Mouse (Mus musculus) left cerebral cortex, postnatal 14 days (tissue): Measurements from ENCODE around the gene Cog3. TPM values are rescaled to one million over a fixed set of nuclear protein-coding genes. Genes with fewer than 3 reads are reported as not detected.
A peak's percentile ranks its signal among the peaks of the same experiment; 100 is the strongest.
"Not testable (repeated sequence)": the region's sequence is repeated elsewhere in the genome, so short reads cannot be mapped to it uniquely, and the experiment has no call there.

ENCODE experiments used
- DNase-seq, 2 experiments: peaks; one replicate each; pipeline ENCODE4 v3.0.0; 2021 to 2022; ENCODE audit warnings: low spot score in 2 of 2, mixed read lengths in 1 of 2
- intact Hi-C: fragments of 180-260 bp; cut with DNase I; formaldehyde crosslinking; loops from one replicate; pipeline ENCODE4 v1.15.1; 2025
- long read RNA-seq, 2 experiments: library from polyadenylated mRNA; stranded (forward); transcript quantifications; one replicate each; pipeline ENCODE4 v2.0.0; 2021
- total RNA-seq, 2 experiments: library from RNA; stranded (reverse); gene quantifications; 2 replicates each; pipeline ENCODE4 v1.2.3; 2021

Gene Cog3
- 10 to 100 TPM; 22.8 to 23.2 TPM for total RNA-seq
- long read RNA-seq, experiment 1, full-length matches to known transcripts: 22 of 31 reads
- long read RNA-seq, experiment 1, partial matches to known transcripts: 3 of 31 reads
- long read RNA-seq, experiment 1, other reads (novel, unspliced or antisense): 6 of 31 reads
- long read RNA-seq, experiment 2, full-length matches to known transcripts: 11 of 28 reads
- long read RNA-seq, experiment 2, partial matches to known transcripts: 9 of 28 reads
- long read RNA-seq, experiment 2, other reads (novel, unspliced or antisense): 8 of 28 reads

GRCm38 (mm10) chr14:75753991-75754817, at the start of gene Cog3:
Gene Cog3, minus strand, starts transcription at chr14:75754517.
- intact Hi-C loops: no loop called here
- peak; percentile 95 to 97 for DNase-seq

DNA sequence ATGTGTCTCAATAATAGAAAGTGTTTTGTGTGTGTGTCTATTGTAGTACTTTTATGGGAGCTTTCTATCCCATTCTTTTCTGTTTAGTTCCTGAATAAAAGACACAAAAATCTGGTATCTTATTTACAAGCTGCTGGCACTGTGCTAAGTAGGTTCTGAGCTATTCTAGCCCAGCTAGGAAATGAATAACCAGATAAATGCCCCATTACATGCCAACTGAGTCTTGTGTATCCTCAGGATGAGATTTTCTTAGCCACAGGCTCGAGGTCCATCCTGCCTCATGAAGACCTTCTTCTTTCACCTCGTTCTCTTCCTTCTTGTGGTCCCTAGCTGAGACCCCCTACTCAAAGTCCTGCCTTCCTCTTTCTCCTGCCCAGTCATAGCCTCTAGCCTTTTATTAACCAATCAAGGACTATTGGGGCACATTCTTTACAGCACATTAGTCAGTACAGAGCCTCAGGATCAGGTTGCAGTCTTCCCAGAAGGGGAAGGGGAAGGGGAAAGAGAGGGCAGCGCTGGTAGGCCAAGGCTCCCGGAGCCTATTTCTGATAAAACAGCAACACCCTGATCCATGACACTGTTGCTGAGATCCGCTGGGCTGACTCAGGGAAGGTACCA, 43.6 kb upstream of the Cog3 start:
- DNase-seq: no peak
- intact Hi-C loops: no loop called here

GRCm38 (mm10) chr14:75795918-75796317, 41.6 kb upstream of the Cog3 start:
- intact Hi-C loops: no loop called here

DNA sequence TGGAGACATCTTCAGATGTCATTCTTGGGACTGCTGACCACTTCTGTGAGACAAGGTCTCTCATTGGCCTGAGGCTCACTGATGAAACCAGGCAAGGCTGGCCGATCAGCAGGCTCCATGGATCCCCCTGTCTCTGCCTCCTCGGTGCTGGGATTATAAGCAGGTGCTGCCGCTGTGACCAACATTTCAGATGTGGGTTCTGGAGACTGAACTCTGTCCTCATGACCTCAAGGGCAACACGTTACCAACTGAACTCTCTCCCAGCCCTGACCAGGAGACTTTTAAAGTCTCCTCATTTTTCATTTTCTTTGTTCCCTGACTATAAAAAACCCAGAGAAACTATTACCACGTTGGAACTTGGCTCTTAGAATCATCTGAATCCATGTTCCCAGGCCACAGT, 40.4 kb upstream of the Cog3 start:
- intact Hi-C loops: no loop called here
- DNase-seq: no peak

More at GRCm38 (mm10) chr14:75795918-75796317, 41.6 kb upstream of the Cog3 start:
- no peak for DNase-seq

- intact Hi-C loops: no loop called here
- no peak for DNase-seq
Measured at GRCm38 (mm10) chr14:75794324-75794723, 40.0 kb upstream of the Cog3 start.

GRCm38 (mm10) chr14:75793110-75793509, 38.8 kb upstream of the Cog3 start:
- intact Hi-C loops: no loop called here
- DNase-seq: no peak

- intact Hi-C loops: no loop called here
Measured at GRCm38 (mm10) chr14:75791372-75791771, 37.1 kb upstream of the Cog3 start.

GRCm38 (mm10) chr14:75790411-75790996, 36.2 kb upstream of the Cog3 start:
- no peak for DNase-seq
- intact Hi-C loops: no loop called here

More at GRCm38 (mm10) chr14:75791372-75791771, 37.1 kb upstream of the Cog3 start:
- no peak for DNase-seq

GRCm38 (mm10) chr14:75789291-75789690, 35.0 kb upstream of the Cog3 start:
- intact Hi-C loops: no loop called here
- no peak for DNase-seq

- no peak for DNase-seq
- intact Hi-C loops: loop anchor here (2.0 kb wide), 1 partner anchor 47 kb away; no protein-coding TSS in a partner anchor
Measured at GRCm38 (mm10) chr14:75787794-75788175, 33.5 kb upstream of the Cog3 start.

- intact Hi-C loops: loop anchor here (2.0 kb wide), 1 partner anchor 48 kb away; no protein-coding TSS in a partner anchor
- DNase-seq: peak; percentile 96 to 97
Measured at GRCm38 (mm10) chr14:75786868-75787793, 32.8 kb upstream of the Cog3 start, which contains the start of gene Slc25a30. Gene Slc25a30, minus strand, starts transcription at chr14:75787037.

DNA sequence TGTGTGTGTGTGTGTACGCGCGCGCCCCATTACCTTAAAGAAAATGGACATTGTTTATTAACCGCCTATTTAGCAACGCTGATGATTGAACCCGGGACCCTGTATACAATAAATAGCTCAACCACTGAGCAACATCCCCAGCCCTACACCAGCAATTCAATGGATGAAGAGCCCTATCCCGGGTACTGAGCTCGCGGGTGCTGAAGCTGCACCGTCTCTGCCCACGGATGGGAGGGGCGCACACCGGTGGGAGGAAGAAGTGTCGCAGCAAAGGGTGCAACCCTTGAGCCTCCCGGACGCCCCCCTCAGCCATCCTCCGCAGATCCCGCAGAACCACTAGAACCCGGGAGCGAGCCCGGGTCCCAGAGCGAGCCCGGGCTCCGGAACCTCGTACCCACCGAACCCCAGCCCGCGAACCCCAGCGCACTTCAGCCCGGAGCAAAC, 32.1 kb upstream of the Cog3 start:
- peak; percentile 45 to 51 for DNase-seq

GRCm38 (mm10) chr14:75779913-75780312, 25.6 kb upstream of the Cog3 start:
- no peak for DNase-seq
- intact Hi-C loops: no loop called here

More for the DNA sequence above, 32.1 kb upstream of the Cog3 start:
- intact Hi-C loops: loop anchor here (2.0 kb wide), 1 partner anchor 48 kb away; no protein-coding TSS in a partner anchor

DNA sequence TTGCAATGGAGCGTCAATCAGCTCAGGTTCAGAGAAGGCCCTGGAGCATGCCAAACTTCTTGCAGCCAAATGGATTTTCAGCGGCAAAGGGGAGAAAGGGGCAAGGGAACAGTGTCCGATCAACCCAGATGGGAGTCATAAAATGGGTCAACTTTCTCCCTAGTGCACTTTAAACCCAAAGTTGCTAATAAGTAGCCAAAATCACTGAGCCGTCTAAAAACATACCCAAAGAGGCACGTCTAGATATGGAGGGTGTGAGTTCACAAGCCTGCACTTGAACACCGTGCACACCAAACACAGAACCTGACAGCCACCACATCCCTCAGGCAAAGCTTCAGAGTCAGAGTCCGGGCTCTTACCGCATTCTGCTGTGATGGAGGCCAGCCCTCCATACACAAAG, 22.3 kb upstream of the Cog3 start:
- intact Hi-C loops: no loop called here
- no peak for DNase-seq

GRCm38 (mm10) chr14:75773431-75773830, 19.1 kb upstream of the Cog3 start:
- intact Hi-C loops: no loop called here
- no peak for DNase-seq

GRCm38 (mm10) chr14:75772407-75772806, 18.1 kb upstream of the Cog3 start:
- intact Hi-C loops, DNase-seq: not testable (repeated sequence)

GRCm38 (mm10) chr14:75771101-75771501, 16.8 kb upstream of the Cog3 start:
- intact Hi-C loops: no loop called here
- no peak for DNase-seq

DNA sequence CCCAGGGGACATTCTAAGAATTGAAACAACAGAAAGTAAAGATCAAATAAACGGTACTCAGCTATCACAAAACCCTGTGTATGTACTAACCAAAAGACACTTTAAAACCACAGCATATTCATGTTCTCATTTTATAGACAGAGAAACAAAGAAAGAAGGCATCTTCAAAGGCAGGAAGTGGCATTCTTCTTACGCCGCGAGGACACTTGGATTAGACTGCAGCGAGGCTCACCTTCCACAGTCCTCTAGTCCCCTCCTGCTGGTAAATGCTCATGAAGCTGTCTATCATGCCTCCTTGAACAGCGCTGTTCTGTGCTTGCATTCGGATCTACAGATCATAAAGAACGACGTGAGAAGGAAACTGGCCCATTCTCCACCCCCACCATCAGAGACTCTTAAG, 15.0 kb upstream of the Cog3 start:
- DNase-seq: no peak
- intact Hi-C loops: no loop called here

DNA sequence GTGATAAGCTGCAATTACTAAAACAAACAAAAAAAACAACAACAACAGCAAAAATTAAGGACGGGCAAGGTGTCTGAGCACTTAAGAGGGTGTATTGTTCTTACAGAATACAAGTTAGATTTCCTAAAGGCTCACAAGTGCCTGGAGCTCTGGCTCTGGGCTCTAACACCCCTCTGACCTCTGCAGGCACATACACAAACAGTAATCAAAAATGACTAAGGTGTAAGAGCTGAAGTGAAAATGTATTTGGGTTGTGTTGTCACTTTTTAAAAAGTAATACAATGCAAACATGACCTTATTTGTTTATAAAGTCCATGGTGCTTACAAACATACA, 13.9 kb upstream of the Cog3 start:
- intact Hi-C loops: no loop called here
- DNase-seq: no peak
